Mouse (Mus musculus): ENCODE results near the gene Snx9.

Gene Snx9

DNA sequence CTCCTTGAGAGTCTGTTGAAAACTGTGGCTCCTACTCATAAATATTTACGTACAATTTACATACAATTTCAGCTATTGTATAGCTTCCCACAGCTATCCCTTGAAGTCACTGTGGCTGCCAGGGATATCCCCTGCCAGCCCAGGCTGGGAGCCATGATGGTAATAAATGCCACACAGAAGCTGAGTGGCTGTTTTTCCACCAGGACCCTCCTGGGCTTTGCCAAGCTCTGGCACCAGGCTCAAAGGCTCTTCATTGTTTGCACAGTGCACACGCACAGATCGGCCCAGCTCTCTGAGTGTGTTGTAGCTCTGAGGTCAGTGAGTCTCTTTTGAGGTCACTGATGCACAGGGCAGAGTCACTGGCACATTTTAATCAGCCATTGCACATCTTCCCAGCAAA, 128.1 kb downstream of the Snx9 start:
- DNase-seq (ENCODE audit: low read depth) = no peak

DNA sequence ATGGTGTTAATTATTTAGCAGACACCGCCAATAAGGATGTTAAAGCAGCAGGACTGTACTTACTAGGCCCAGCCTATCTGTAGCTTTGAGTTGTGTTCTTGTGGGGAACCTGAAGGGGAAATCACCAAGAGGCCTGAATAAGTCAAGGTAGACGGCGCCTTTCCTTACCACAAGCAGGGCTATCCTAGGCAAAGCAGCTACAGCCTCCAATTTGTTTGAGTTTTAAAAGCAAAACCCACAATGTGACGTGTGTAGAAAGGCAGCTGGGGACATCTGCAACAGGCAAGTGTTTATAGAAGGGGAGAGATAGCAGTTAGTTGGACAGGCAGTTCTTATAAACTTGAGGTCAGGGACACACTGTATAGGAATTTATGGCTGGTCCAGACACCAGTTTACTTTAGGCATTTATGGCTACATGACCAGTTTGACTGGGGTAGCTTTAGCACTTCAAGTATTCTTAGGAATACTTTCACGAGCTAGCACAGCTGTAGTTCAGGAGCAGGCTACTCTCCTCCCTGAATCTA, 129.2 kb downstream of the Snx9 start:
- no peak for DNase-seq (ENCODE audit: low read depth)

GRCm38 (mm10) chr17:5973536-5973935, 132.4 kb downstream of the Snx9 start:
- no peak for DNase-seq (ENCODE audit: low read depth)

- DNase-seq (ENCODE audit: low read depth) = no peak
These were observed 134.2 kb downstream of the Snx9 start for GRCm38 (mm10) chr17:5975099-5975977.

- DNase-seq (ENCODE audit: low read depth) = no peak
These were observed 135.3 kb downstream of the Snx9 start for GRCm38 (mm10) chr17:5976221-5977055.

DNA sequence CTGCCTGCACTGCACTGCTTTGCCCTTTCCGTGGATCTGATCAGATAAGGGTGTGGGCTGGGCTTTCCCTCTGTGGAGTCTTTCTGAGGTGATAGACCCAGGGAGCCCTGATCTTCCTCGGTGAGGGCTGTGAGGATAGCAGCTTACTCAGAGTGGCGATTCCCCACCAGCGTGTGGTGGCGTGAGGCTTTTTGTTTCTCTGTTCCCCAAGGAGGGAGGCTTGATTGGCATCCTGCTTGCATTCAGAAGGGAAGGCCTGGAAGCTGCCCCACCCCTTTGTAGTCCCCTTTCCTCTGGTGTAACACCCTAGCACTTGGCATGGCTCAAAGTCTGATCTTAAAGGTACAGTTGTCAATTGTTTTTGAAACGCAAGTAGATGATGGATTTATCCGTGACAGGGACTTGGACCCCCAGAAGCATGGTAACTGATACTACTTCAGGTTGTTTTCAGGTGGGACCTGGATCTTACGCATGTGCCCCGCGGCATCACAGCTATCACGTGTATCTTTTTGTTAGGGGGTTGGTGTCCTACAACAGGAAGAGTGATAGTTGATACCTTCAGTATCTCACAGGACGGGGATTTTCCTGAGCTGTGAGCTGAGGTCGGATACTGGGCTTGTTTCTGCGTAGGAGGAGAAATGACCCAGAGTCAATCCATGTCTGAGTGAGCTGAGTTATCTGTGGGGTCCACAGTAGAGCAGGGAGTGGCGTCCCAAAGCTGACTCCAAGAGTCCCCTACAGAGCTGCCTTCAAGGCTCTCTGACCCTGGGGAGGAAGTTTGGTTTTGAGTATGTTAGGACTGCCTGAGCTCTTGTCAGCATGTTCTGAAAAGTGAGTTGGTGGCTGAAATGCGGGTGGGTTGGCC, 136.2 kb downstream of the Snx9 start:
- DNase-seq (ENCODE audit: low read depth) = no peak

GRCm38 (mm10) chr17:5977921-5978504, 136.9 kb downstream of the Snx9 start:
- DNase-seq (ENCODE audit: low read depth) = no peak

DNA sequence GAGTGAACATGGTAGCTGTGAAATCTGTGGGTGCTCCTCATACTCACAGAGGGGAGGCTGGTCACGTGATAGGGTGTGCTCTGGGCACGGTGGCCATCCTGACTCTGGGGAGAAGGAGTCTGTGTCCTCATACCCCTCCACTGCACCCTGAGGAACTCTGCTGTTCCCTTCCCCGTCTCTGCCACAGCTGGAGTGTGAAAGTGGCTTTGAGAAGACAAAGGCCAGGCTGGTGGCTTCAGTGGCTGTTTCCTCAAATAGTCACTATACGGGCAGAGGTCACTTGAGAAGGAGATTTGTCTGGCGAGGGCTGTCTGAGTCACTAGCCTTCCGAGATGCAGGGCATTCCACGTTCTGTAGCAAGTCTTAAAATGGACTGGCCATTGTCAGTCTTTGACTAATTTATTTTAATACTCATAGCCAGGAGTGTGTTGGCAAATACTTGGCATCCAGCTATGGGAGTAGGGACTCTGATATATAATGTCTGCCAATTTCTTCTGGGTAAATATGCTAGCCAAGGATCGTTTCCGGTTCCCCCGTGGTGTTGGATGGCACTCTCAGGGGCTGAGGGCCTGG, 137.5 kb downstream of the Snx9 start:
- DNase-seq (ENCODE audit: low read depth) = no peak

GRCm38 (mm10) chr17:5980860-5981259, 139.7 kb downstream of the Snx9 start:
- DNase-seq (ENCODE audit: low read depth) = no peak

All from c-Kit-positive CD71-positive TER-119-negative erythroid progenitor cells, embryonic 14.5 days (primary cell).